Mouse (Mus musculus) stomach, postnatal 0 days (tissue): ENCODE measurements around the gene Olfr1020. TPM values are rescaled to one million over a fixed set of nuclear protein-coding genes. Genes with fewer than 3 reads are reported as not detected.

Experiments used
- ATAC-seq: fragments of 200-750 bp; cut with Nextera tagmentation; 2 replicates; pipeline ENCODE4 v1.8.0; 2017; ENCODE audit not compliant: low FRiP score, low TSS enrichment
- DNase-seq: peaks from one replicate; pipeline ENCODE4 v3.0.0-alpha.2; 2016; ENCODE audit warnings: low spot score
- H3K27ac ChIP-seq: fragments of 300-500 bp; sonication (generic); replicated peaks from 2 replicates; pipeline ENCODE4 v1.5.1; 2014; ENCODE audit warnings: mild to moderate bottlenecking, control low read depth
- H3K27me3 ChIP-seq: fragments of 300-500 bp; sonication (generic); 2 replicates; pipeline ENCODE4 v1.6.1; 2014; ENCODE audit warnings: low read length; ENCODE audit not compliant: control insufficient read depth, insufficient read depth
- H3K36me3 ChIP-seq: fragments of 300-500 bp; sonication (generic); 2 replicates; pipeline ENCODE4 v1.6.1; 2014; ENCODE audit warnings: low read length, mixed read lengths; ENCODE audit not compliant: control insufficient read depth, insufficient read depth
- H3K4me1 ChIP-seq: fragments of 300-500 bp; sonication (generic); replicated peaks from 2 replicates; pipeline ENCODE4 v1.6.1; 2014; ENCODE audit warnings: antibody characterized with exemption; ENCODE audit not compliant: control insufficient read depth, insufficient read depth
- H3K4me2 ChIP-seq: fragments of 300-500 bp; sonication (generic); replicated peaks from 2 replicates; pipeline ENCODE4 v1.6.1; 2014; ENCODE audit warnings: low read depth, mild to moderate bottlenecking, control low read depth, moderate library complexity
- H3K4me3 ChIP-seq: fragments of 300-500 bp; sonication (generic); 2 replicates; pipeline ENCODE4 v1.5.1; 2014; ENCODE audit warnings: low read depth, low read length, control low read depth
- H3K9ac ChIP-seq: fragments of 300-500 bp; sonication (generic); 2 replicates; pipeline ENCODE4 v1.6.1; 2014; ENCODE audit warnings: mild to moderate bottlenecking, low read length, control low read depth, mixed read lengths
- H3K9me3 ChIP-seq: fragments of 300-500 bp; sonication (generic); 2 replicates; pipeline ENCODE4 v1.6.1; 2016; ENCODE audit warnings: low read length; ENCODE audit not compliant: control insufficient read depth
- CTCF ChIP-seq: IDR thresholded peaks from 2 replicates; pipeline ENCODE4 v1.5.1; 2016; ENCODE audit warnings: antibody characterized with exemption, low read depth, mild to moderate bottlenecking, moderate library complexity
- EP300 ChIP-seq: optimal IDR thresholded peaks from 2 replicates; pipeline ENCODE3; 2016; ENCODE audit warnings: antibody characterized with exemption
- WGBS: fragments of 180-500 bp; shearing (Covaris S2); extraction: QIAGEN DNeasy Blood & Tissue Kit; methylation state at CpG from one replicate; pipeline ENCODE4 v1.1.7; 2014; 5-methylcytosine and 5-hydroxymethylcytosine counted together
- polyA plus RNA-seq: library from polyadenylated mRNA; unstranded; fragments of >200 nt; fragmentation: Nextera tagmentation; extraction: Ambion mirVana; gene quantifications from 2 replicates; pipeline ENCODE4 v1.2.1, GENCODE M21; 2015

Olfr1020 gene
- polyA plus RNA-seq: not detected in 2 replicates

- TF ChIP-seq CTCF: no peak
- no peak within 1 kb of the TSS for H3K27ac ChIP-seq
- no peak for ATAC-seq
- no peak for DNase-seq
- no peak within 1 kb of the TSS for H3K4me2 ChIP-seq
- WGBS: 80% methylated on average over 1 of the region's 1 CpGs
- no peaks in the 10 kb centered on the region for H3K4me1 ChIP-seq
- no peaks in the 10 kb centered on the region for H3K36me3 ChIP-seq
- no peak within 1 kb of the TSS for H3K4me3 ChIP-seq
- no peaks in the 10 kb centered on the region for H3K27me3 ChIP-seq
- H3K9me3 ChIP-seq: no peaks in the 10 kb centered on the region
- no peak within 1 kb of the TSS for H3K9ac ChIP-seq
Measured at GRCm38 (mm10) chr2:85846730-85847129, at the start of gene Olfr1020. Gene Olfr1020 (plus strand): TSS chr2:85847030.

DNA sequence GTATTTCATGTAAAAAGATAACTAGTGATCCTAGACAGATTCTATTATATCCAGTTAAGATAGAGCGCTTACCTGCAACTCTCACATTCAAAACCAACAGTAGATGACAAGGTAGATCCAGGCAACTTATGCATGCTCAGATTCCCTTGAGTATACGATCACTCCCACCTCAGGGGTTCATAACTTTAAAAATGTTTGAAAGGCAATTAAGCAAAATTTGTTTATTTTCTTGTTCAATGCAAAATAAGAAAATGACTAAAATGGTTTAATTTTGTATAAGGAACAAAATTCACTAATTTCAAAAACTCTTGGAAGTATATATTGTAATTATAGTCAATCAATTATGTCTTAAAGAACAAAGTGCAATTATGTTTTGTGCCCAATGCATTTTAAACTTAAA is 44.4 kb upstream of the Olfr1020 start, which contains the start of gene Olfr1016:
TSS of gene Olfr1016 (minus strand) at position 101 of the 400 bp plus-strand sequence.
- H3K4me2 ChIP-seq: no peak within 1 kb of the TSS
- no peak within 1 kb of the TSS for H3K4me3 ChIP-seq
- no peaks in the 10 kb centered on the region for H3K9me3 ChIP-seq
- ATAC-seq (no peak), DNase-seq (no peak)
- no peak within 1 kb of the TSS for H3K27ac ChIP-seq
- no peaks in the 10 kb centered on the region for H3K27me3 ChIP-seq
- no peaks in the 10 kb centered on the region for H3K4me1 ChIP-seq
- H3K9ac ChIP-seq: no peak within 1 kb of the TSS
- TF ChIP-seq CTCF (no peak), EP300 (no peak)
- H3K36me3 ChIP-seq: no peaks in the 10 kb centered on the region
- WGBS: 90% methylated on average over 2 of the region's 2 CpGs

DNA sequence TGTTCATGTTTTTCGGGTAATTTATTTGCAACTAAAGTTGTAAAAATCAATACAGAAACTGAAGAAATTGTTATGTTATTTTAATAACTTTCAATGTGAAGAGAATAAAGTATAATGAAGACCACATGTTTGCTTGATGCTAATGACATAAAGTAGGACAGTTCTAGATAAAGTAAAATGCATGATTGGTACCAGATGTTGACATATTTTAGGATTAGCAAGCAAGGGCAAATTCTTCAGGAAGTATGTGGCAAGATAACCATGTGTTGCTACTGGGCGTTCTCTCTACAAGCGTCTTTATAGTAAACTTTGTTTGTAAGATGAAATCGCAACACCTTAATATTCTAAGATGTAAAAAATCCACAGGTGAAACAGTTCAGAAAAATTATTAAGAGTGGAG is 42.3 kb upstream of the Olfr1020 start:
- DNase-seq: no peak
- no peak overlapping the region for H3K9ac ChIP-seq
- no peaks in the 10 kb centered on the region for H3K4me1 ChIP-seq
- H3K27me3 ChIP-seq: no peaks in the 10 kb centered on the region
- ATAC-seq: no peak
- WGBS: 75% methylated on average over 4 of the region's 4 CpGs
- TF ChIP-seq EP300 (no peak), CTCF (no peak)
- H3K36me3 ChIP-seq: no peaks in the 10 kb centered on the region
- H3K27ac ChIP-seq: no peak overlapping the region
- H3K9me3 ChIP-seq: no peaks in the 10 kb centered on the region
- no peak overlapping the region for H3K4me2 ChIP-seq
- no peak overlapping the region for H3K4me3 ChIP-seq

- no peak for DNase-seq
- no peak within 1 kb of the TSS for H3K4me2 ChIP-seq
- no peak for ATAC-seq
- H3K9me3 ChIP-seq: no peaks in the 10 kb centered on the region
- H3K4me3 ChIP-seq: no peak within 1 kb of the TSS
- no peak within 1 kb of the TSS for H3K27ac ChIP-seq
- no peaks in the 10 kb centered on the region for H3K27me3 ChIP-seq
- no peaks in the 10 kb centered on the region for H3K4me1 ChIP-seq
- H3K36me3 ChIP-seq: no peaks in the 10 kb centered on the region
- no peak for TF ChIP-seq CTCF
- no peak for TF ChIP-seq EP300
- no peak within 1 kb of the TSS for H3K9ac ChIP-seq
Measured at GRCm38 (mm10) chr2:85818179-85818578, 28.7 kb upstream of the Olfr1020 start, which contains the start of gene Olfr1018. Gene Olfr1018 (plus strand): TSS chr2:85818479.

DNA sequence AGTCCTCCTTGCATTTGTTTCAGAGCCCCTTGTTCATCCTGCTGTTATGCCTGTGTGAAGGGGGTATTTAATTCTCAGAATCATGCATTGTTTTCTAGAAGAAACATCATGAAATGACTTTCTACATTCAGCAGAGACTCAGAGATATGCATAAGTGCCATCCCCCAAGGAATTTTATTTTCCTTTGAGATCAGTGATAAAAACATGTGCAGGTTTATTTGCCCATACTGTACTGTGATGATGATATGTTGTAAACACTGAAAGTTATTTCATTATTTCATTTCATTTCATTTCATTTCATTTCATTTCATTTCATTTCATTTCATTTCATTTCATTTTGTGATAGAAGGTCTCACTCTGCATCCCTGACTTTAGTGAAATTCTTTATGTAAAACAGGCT is 1.4 kb upstream of the Olfr1020 start, which contains the start of gene Olfr1019:
TSS of gene Olfr1019 (minus strand) at position 101 of the 400 bp plus-strand sequence.
- no peak within 1 kb of the TSS for H3K9ac ChIP-seq
- ATAC-seq (no peak), DNase-seq (no peak)
- H3K27me3 ChIP-seq: no peaks in the 10 kb centered on the region
- H3K4me3 ChIP-seq: no peak within 1 kb of the TSS
- H3K36me3 ChIP-seq: no peaks in the 10 kb centered on the region
- no peak within 1 kb of the TSS for H3K27ac ChIP-seq
- TF ChIP-seq EP300 (no peak), CTCF (no peak)
- H3K4me1 ChIP-seq: no peaks in the 10 kb centered on the region
- no peak within 1 kb of the TSS for H3K4me2 ChIP-seq
- no peaks in the 10 kb centered on the region for H3K9me3 ChIP-seq

GRCm38 (mm10) chr2:85868294-85868693 is 21.5 kb downstream of the Olfr1020 start, which contains the start of gene Olfr1022:
Gene Olfr1022 (plus strand): TSS chr2:85868594.
- no peak within 1 kb of the TSS for H3K9ac ChIP-seq
- H3K4me3 ChIP-seq: no peak within 1 kb of the TSS
- H3K4me2 ChIP-seq: no peak within 1 kb of the TSS
- no peaks in the 10 kb centered on the region for H3K36me3 ChIP-seq
- H3K9me3 ChIP-seq: no peaks in the 10 kb centered on the region
- DNase-seq: no peak
- TF ChIP-seq EP300: no peak
- TF ChIP-seq CTCF: no peak
- no peak within 1 kb of the TSS for H3K27ac ChIP-seq
- 14% methylated on average over 2 of the region's 2 CpGs for WGBS
- no peak for ATAC-seq
- H3K4me1 ChIP-seq: no peaks in the 10 kb centered on the region
- H3K27me3 ChIP-seq: no peaks in the 10 kb centered on the region
